Mouse (Mus musculus) CH12.LX (cell line): Measurements from ENCODE around the gene Bmx. TPM values are rescaled to one million over a fixed set of nuclear protein-coding genes. Genes with fewer than 3 reads are reported as not detected.

Experiments
- DNase-seq: peaks from one replicate; pipeline ENCODE4 v3.0.0-alpha.2; 2013; ENCODE audit errors: extremely low read depth
- H3K27ac ChIP-seq: 2 replicates; pipeline ENCODE4 v1.5.1; 2012; ENCODE audit warnings: low read depth, mild to moderate bottlenecking, control low read depth, moderate library complexity; ENCODE audit not compliant: insufficient read depth
- H3K27me3 ChIP-seq: replicated peaks from 2 replicates; pipeline ENCODE3; 2012; ENCODE audit warnings: inconsistent platforms
- H3K36me3 ChIP-seq, 2 experiments: replicated peaks in 1 of 2; 2 replicates each; pipeline versions ENCODE3 to v1.6.1; 2012; ENCODE audit warnings: inconsistent platforms in 1 of 2, low read length in 1 of 2, mild to moderate bottlenecking in 1 of 2, mixed read lengths in 1 of 2, moderate library complexity in 1 of 2; ENCODE audit not compliant: control insufficient read depth in 1 of 2, insufficient read depth in 1 of 2
- H3K4me1 ChIP-seq, 2 experiments: 2 replicates each; pipeline ENCODE4 v1.6.1; 2012; ENCODE audit warnings: inconsistent platforms in 1 of 2, moderate library complexity in 1 of 2; ENCODE audit not compliant: insufficient read depth in 2 of 2, control insufficient read depth in 1 of 2
- H3K4me2 ChIP-seq: 2 replicates; pipeline ENCODE4 v1.6.1; 2012; ENCODE audit warnings: low read depth, mild to moderate bottlenecking, control low read depth; ENCODE audit not compliant: poor library complexity, insufficient read depth, severe bottlenecking
- H3K4me3 ChIP-seq, 3 experiments: fragments of 150-350 bp in 1 of 3; sonication (generic) in 1 of 3; replicated peaks in 1 of 3; 2 replicates each; pipeline versions ENCODE3 to v1.5.1; 2011 to 2012; ENCODE audit warnings: low read depth in 2 of 3, low read length in 2 of 3, mild to moderate bottlenecking in 2 of 3, moderate library complexity in 2 of 3, control low read depth in 1 of 3, improper control_type of control experiment in 1 of 3, inconsistent platforms in 1 of 3, mixed read lengths in 1 of 3; ENCODE audit not compliant: poor library complexity in 1 of 3
- H3K79me2 ChIP-seq: replicated peaks from 2 replicates; pipeline ENCODE4 v1.6.1; 2012; ENCODE audit warnings: mild to moderate bottlenecking, moderate library complexity; ENCODE audit not compliant: control insufficient read depth, poor library complexity, insufficient read depth, severe bottlenecking; ENCODE audit errors: extremely low read depth
- H3K9ac ChIP-seq: 2 replicates; pipeline ENCODE4 v1.6.1; 2012; ENCODE audit warnings: low read depth, mild to moderate bottlenecking, control low read depth, moderate library complexity; ENCODE audit not compliant: insufficient read depth
- H3K9me3 ChIP-seq: replicated peaks from 2 replicates; pipeline ENCODE3; 2012; ENCODE audit warnings: low read length, inconsistent platforms, mixed read lengths
- E2F4 ChIP-seq: IDR thresholded peaks from 2 replicates; pipeline ENCODE4 v1.6.1; 2011; ENCODE audit warnings: low read depth, low read length, improper control_type of control experiment; ENCODE audit not compliant: insufficient replicate concordance
- EP300 ChIP-seq: IDR thresholded peaks from 2 replicates; pipeline ENCODE4 v1.6.1; 2011; ENCODE audit warnings: low read length, improper control_type of control experiment
- TCF12 ChIP-seq: IDR thresholded peaks from 2 replicates; pipeline ENCODE4 v1.6.1; 2014; ENCODE audit warnings: low read depth, mild to moderate bottlenecking, inconsistent platforms, low read length, improper control_type of control experiment
- dilution Hi-C: fragments of 300-500 bp; cut with MboI; formaldehyde crosslinking; loops from 2 replicates; pipeline ENCODE4 v1.14.3; 2020; ENCODE audit warnings: low sequenced_read_pairs; ENCODE audit not compliant: extremely low pct_unique_long_range_greater_than_20kb, extremely low pct_ligation_motif_present
- in situ Hi-C: fragments of 300-500 bp; cut with MboI; formaldehyde crosslinking; loops from 3 replicates; pipeline ENCODE4 v1.14.3; 2019; ENCODE audit warnings: low sequenced_read_pairs, low pct_ligation_motif_present, low pct_unique_long_range_greater_than_20kb, mixed read lengths
- polyA plus RNA-seq: library from polyadenylated mRNA; unstranded; fragments of >175 nt; gene quantifications from 2 replicates; pipeline ENCODE4 v1.2.1, GENCODE M21; 2012; ENCODE audit warnings: low read depth; ENCODE audit not compliant: insufficient read length
- total RNA-seq, 2 experiments: library from RNA; depleted of rRNA; stranded (reverse); fragments of 300-350 nt in 1 of 2; fragments of >200 nt in 1 of 2; gene quantifications; 2 replicates each; pipeline ENCODE4 v1.2.3; 2012 to 2014

Gene Bmx
- total and polyA plus RNA-seq, 3 experiments = 0.08 TPM; not detected in 2

- no peaks in the 10 kb centered on the region for H3K27me3 ChIP-seq
- no peak overlapping the region for H3K27ac ChIP-seq
- H3K4me2 ChIP-seq = no peak overlapping the region
Observed at GRCm38 (mm10) chrX:164145463-164146250, 112.3 kb downstream of the Bmx start.

More at GRCm38 (mm10) chrX:164145463-164146250, 112.3 kb downstream of the Bmx start:
- no peaks in the 10 kb centered on the region for H3K4me1 ChIP-seq
- H3K79me2 ChIP-seq = no peaks in the 10 kb centered on the region
- TF ChIP-seq EP300 = no peak
- TF ChIP-seq TCF12 = no peak
- no peak for TF ChIP-seq E2F4
- no peak overlapping the region for H3K9ac ChIP-seq
- DNase-seq = no peak
- in situ Hi-C loops = no loop called here
- dilution Hi-C loops = no loop called here
- H3K4me3 ChIP-seq = no peak overlapping the region
- no peaks in the 10 kb centered on the region for H3K36me3 ChIP-seq
- no peaks in the 10 kb centered on the region for H3K9me3 ChIP-seq

Other genes with a start within 250 kb of the Bmx start
- gene Car5b, start 230.2 kb downstream of the Bmx start, total RNA-seq (2012; rRNA removed) = 0.13 and 0.17 TPM in 2 replicates
- not detected in 2 replicates for gene Car5b, start 230.2 kb downstream of the Bmx start, total RNA-seq (2014; rRNA removed)
- 0.12 TPM in 1 of 2 replicates, not detected in the other for gene Car5b, start 230.2 kb downstream of the Bmx start, polyA plus RNA-seq
- gene Siah1b, start 181.7 kb downstream of the Bmx start, total RNA-seq (2012; rRNA removed) = 11.5 and 14.9 TPM in 2 replicates
- 28.1 and 29.3 TPM in 2 replicates for gene Siah1b, start 181.7 kb downstream of the Bmx start, total RNA-seq (2014; rRNA removed)
- 19.3 and 21.5 TPM in 2 replicates for gene Siah1b, start 181.7 kb downstream of the Bmx start, polyA plus RNA-seq
- gene Cltrn, start 169.4 kb downstream of the Bmx start, total RNA-seq (2012; rRNA removed) = not detected in 2 replicates
- not detected in 2 replicates for gene Cltrn, start 169.4 kb downstream of the Bmx start, total RNA-seq (2014; rRNA removed)
- not detected in 2 replicates for gene Cltrn, start 169.4 kb downstream of the Bmx start, polyA plus RNA-seq
- gene Ace2, start 118.9 kb downstream of the Bmx start, total RNA-seq (2012; rRNA removed) = 0.08 TPM in 1 of 2 replicates, not detected in the other
- gene Ace2, start 118.9 kb downstream of the Bmx start, total RNA-seq (2014; rRNA removed) = not detected in 2 replicates
- not detected in 2 replicates for gene Ace2, start 118.9 kb downstream of the Bmx start, polyA plus RNA-seq
- not detected in 2 replicates for gene Pir, start 11.2 kb upstream of the Bmx start, total RNA-seq (2012; rRNA removed)
- gene Pir, start 11.2 kb upstream of the Bmx start, total RNA-seq (2014; rRNA removed) = not detected in 2 replicates
- not detected in 2 replicates for gene Pir, start 11.2 kb upstream of the Bmx start, polyA plus RNA-seq
- not detected in 2 replicates for gene Vegfd, start 115.2 kb upstream of the Bmx start, total RNA-seq (2012; rRNA removed)
- gene Vegfd, start 115.2 kb upstream of the Bmx start, total RNA-seq (2014; rRNA removed) = 0.28 TPM in 1 of 2 replicates, not detected in the other
- gene Vegfd, start 115.2 kb upstream of the Bmx start, polyA plus RNA-seq = not detected in 2 replicates
- 9.2 and 10.0 TPM in 2 replicates for gene Piga, start 161.6 kb upstream of the Bmx start, total RNA-seq (2012; rRNA removed)
- 17.8 and 18.5 TPM in 2 replicates for gene Piga, start 161.6 kb upstream of the Bmx start, total RNA-seq (2014; rRNA removed)
- 13.0 and 14.7 TPM in 2 replicates for gene Piga, start 161.6 kb upstream of the Bmx start, polyA plus RNA-seq
- gene Asb11, start 178.8 kb upstream of the Bmx start, total RNA-seq (2012; rRNA removed) = not detected in 2 replicates
- not detected in 2 replicates for gene Asb11, start 178.8 kb upstream of the Bmx start, total RNA-seq (2014; rRNA removed)
- not detected in 2 replicates for gene Asb11, start 178.8 kb upstream of the Bmx start, polyA plus RNA-seq
- gene Asb9, start 248.1 kb upstream of the Bmx start, total RNA-seq (2012; rRNA removed) = not detected in 2 replicates
- not detected in 2 replicates for gene Asb9, start 248.1 kb upstream of the Bmx start, total RNA-seq (2014; rRNA removed)
- not detected in 2 replicates for gene Asb9, start 248.1 kb upstream of the Bmx start, polyA plus RNA-seq